ENCODE assay signal across 7 mouse cellular contexts in genomic region chr6:38636852-38637618, GRCm38 (mm10). TPM values are rescaled to one million over a fixed set of nuclear protein-coding genes. Genes with fewer than 3 reads are reported as not detected.
DNase-seq lines count a peak whose midpoint lies in the region; ATAC-seq and TF ChIP-seq lines count a peak whose summit lies in the region.

Gene Klrg2, minus strand, starts transcription at chr6:38637242.

- peak within 1 kb of the TSS; percentile 63 for H3K9ac ChIP-seq in forebrain, embryonic 13.5 days

- H3K4me1 ChIP-seq in G1E (ENCODE audit: insufficient read depth, low read depth, low read length), result peaks cover 19% of the 10 kb centered on the region
- H3K4me1 ChIP-seq in forebrain, embryonic 13.5 days, result peaks cover 23% of the 10 kb centered on the region
- peaks cover 20% of the 10 kb centered on the region for H3K4me1 ChIP-seq in limb, embryonic 10.5 days

- intact Hi-C loops in heart, postnatal 36 days (cut with DNase I), result no loop called here

- H3K27me3 ChIP-seq in G1E (ENCODE audit: insufficient read depth, low read length), result peaks cover 57% of the 10 kb centered on the region
- peaks cover 78% of the 10 kb centered on the region for H3K27me3 ChIP-seq in forebrain, embryonic 13.5 days
- peaks cover 98% of the 10 kb centered on the region for H3K27me3 ChIP-seq in limb, embryonic 10.5 days (ENCODE audit: low read depth, poor library complexity, severe bottlenecking)

- H3K4me3 ChIP-seq in G1E (ENCODE audit: low read depth, low read length), result peak within 1 kb of the TSS; percentile 67
- peak within 1 kb of the TSS; percentile 58 for H3K4me3 ChIP-seq in forebrain, embryonic 13.5 days
- H3K4me3 ChIP-seq in limb, embryonic 10.5 days, result peak within 1 kb of the TSS; percentile 63

- peak within 1 kb of the TSS; percentile 100 for H3K4me2 ChIP-seq in forebrain, embryonic 13.5 days

- H3K9me3 ChIP-seq in G1E (replicated peaks), result no peaks in the 10 kb centered on the region; the same call in 1 of the 2 replicates
- no peaks in the 10 kb centered on the region for H3K9me3 ChIP-seq in forebrain, embryonic 13.5 days (replicated peaks)
- H3K9me3 ChIP-seq in limb, embryonic 10.5 days (replicated peaks), result no peaks in the 10 kb centered on the region

- 2% methylated on average over 53 of the region's 60 CpGs for WGBS in forebrain, embryonic 13.5 days
- WGBS in limb, embryonic 10.5 days, result 2% methylated on average over 60 of the region's 60 CpGs

- peak; percentile 34; the same call in 1 of the 2 replicates for ATAC-seq in G1E (ENCODE audit: extremely low read depth, insufficient number of reproducible peaks, low FRiP score, poor library complexity, severe bottlenecking)
- ATAC-seq in forebrain, embryonic 13.5 days, result peak; percentile 81
- ATAC-seq in megakaryocyte-erythroid progenitor cell, adult 5-6 weeks (replicated peaks; ENCODE audit: low FRiP score, low TSS enrichment, poor library complexity, severe bottlenecking), result peak; percentile 48

- H3K36me3 ChIP-seq in G1E (replicated peaks), result peaks cover 18% of the 10 kb centered on the region
- no peaks in the 10 kb centered on the region for H3K36me3 ChIP-seq in forebrain, embryonic 13.5 days (ENCODE audit: poor library complexity, severe bottlenecking)
- no peaks in the 10 kb centered on the region for H3K36me3 ChIP-seq in limb, embryonic 10.5 days

- H3K27ac ChIP-seq in forebrain, embryonic 13.5 days, result no peak within 1 kb of the TSS
- peak within 1 kb of the TSS; percentile 62 for H3K27ac ChIP-seq in limb, embryonic 10.5 days

- DNase-seq in G1E (ENCODE audit: low spot score), result peak; percentile 31
- peak; percentile 80 for DNase-seq in adrenal gland, postnatal 25 days
- peak; percentile 61 to 74 for DNase-seq in heart, postnatal 36 days
- DNase-seq in limb, embryonic 10.5 days (ENCODE audit: low spot score), result peak; percentile 69
- DNase-seq in spleen, postnatal 10 days (ENCODE audit: low spot score in 2 of 2), result peak; percentile 32 to 38

- no peak for TF ChIP-seq CTCF in G1E (IDR thresholded peaks at IDR 0.05; ENCODE audit: low read depth, low read length)

RNA-seq across cellular contexts. Expression of gene Klrg2, which starts in this region (rescaled TPM):
- total RNA-seq in G1E (2014; fragmentation: Nextera tagmentation) (not detected in 2 replicates), G1E (2017) (0.05 and 0.06 TPM in 2 replicates)
- polyA plus RNA-seq in G1E (2012), result 0.01 TPM in 1 of 2 replicates, not detected in the other
- 2.8 and 3.8 TPM in 2 replicates for total RNA-seq in adrenal gland, postnatal 25 days (2021)
- polyA plus RNA-seq in forebrain, embryonic 13.5 days (2015; fragmentation: Nextera tagmentation; extraction: Ambion mirVana), result 0.06 and 0.19 TPM in 2 replicates
- total RNA-seq in heart, postnatal 36 days (2021), result under 1 TPM; 0.33 to 0.51 TPM
- polyA plus RNA-seq in limb, embryonic 10.5 days (2016; fragmentation: Nextera tagmentation; extraction: Ambion mirVana), result 0.06 and 0.11 TPM in 2 replicates
- total RNA-seq in megakaryocyte-erythroid progenitor cell, adult 5-6 weeks (2014; fragmentation: Nextera tagmentation), result not detected in 2 replicates
- total RNA-seq in megakaryocyte-erythroid progenitor cell, adult 5-6 weeks (2017), result not detected in 2 replicates

Comparison
In these comparisons a context has a peak if more than half of its experiments do, and no peak if none do; other contexts are left out.
1. Peak in DNase-seq, ATAC-seq and H3K4me3 ChIP-seq in G1E; RNA of the gene not detected or under 1 TPM.
2. Peak in ATAC-seq, H3K4me3 ChIP-seq, H3K9ac ChIP-seq and H3K4me2 ChIP-seq in forebrain, embryonic 13.5 days; RNA of the gene not detected or under 1 TPM.
3. Peak in DNase-seq in heart, postnatal 36 days; RNA of the gene not detected or under 1 TPM.
4. Peak in DNase-seq, H3K4me3 ChIP-seq and H3K27ac ChIP-seq in limb, embryonic 10.5 days; RNA of the gene not detected or under 1 TPM.
5. Peak in ATAC-seq in megakaryocyte-erythroid progenitor cell, adult 5-6 weeks; RNA of the gene not detected or under 1 TPM.